Mouse (Mus musculus): ENCODE results near the gene Adgrd1.

GRCm38 (mm10) chr5:129228171-129228570 is 131.6 kb downstream of the Adgrd1 start:
- TF ChIP-seq CTCF (IDR thresholded peaks at IDR 0.05; ENCODE audit: extremely low read depth, insufficient read depth, low read length): no peak
- no peak for TF ChIP-seq POLR2A (IDR thresholded peaks at IDR 0.05; ENCODE audit: extremely low read depth, insufficient read depth, low read length)
